Mouse (Mus musculus) embryonic facial prominence, embryonic 11.5 days (tissue): ENCODE results near the gene Gipr. TPM values are rescaled to one million over a fixed set of nuclear protein-coding genes. Genes with fewer than 3 reads are reported as not detected.
A peak's percentile ranks its signal among the peaks of the same experiment; 100 is the strongest.

Experiments
- ATAC-seq: fragments of 200-750 bp; cut with Nextera tagmentation; replicated peaks from 2 replicates; pipeline ENCODE4 v1.8.0; 2017; ENCODE audit warnings: low read depth; ENCODE audit not compliant: insufficient number of reproducible peaks, low FRiP score, low TSS enrichment
- DNase-seq: peaks from one replicate; pipeline ENCODE4 v3.0.0-alpha.2; 2015; ENCODE audit warnings: low spot score
- H3K27ac ChIP-seq: fragments of 300-500 bp; sonication (generic); replicated peaks from 2 replicates; pipeline ENCODE4 v1.5.1; 2014; ENCODE audit warnings: mild to moderate bottlenecking, low read depth, low read length, control low read depth
- H3K27me3 ChIP-seq: fragments of 300-500 bp; sonication (generic); 2 replicates; pipeline ENCODE4 v1.6.1; 2014; ENCODE audit warnings: mild to moderate bottlenecking, low read length, moderate library complexity, mixed read lengths; ENCODE audit not compliant: control insufficient read depth, insufficient read depth
- H3K36me3 ChIP-seq: fragments of 300-500 bp; sonication (generic); replicated peaks from 2 replicates; pipeline ENCODE4 v1.6.1; 2014; ENCODE audit warnings: low read depth, mild to moderate bottlenecking, low read length, moderate library complexity, mixed read lengths; ENCODE audit not compliant: control insufficient read depth, insufficient read depth
- H3K4me1 ChIP-seq: fragments of 300-500 bp; sonication (generic); 2 replicates; pipeline ENCODE4 v1.6.1; 2014; ENCODE audit warnings: low read length, mixed read lengths; ENCODE audit not compliant: control insufficient read depth, insufficient read depth
- H3K4me2 ChIP-seq: fragments of 300-500 bp; sonication (generic); 2 replicates; pipeline ENCODE4 v1.6.1; 2014; ENCODE audit warnings: low read depth, mild to moderate bottlenecking, control low read depth, low read length, moderate library complexity
- H3K4me3 ChIP-seq: fragments of 300-500 bp; sonication (generic); 2 replicates; pipeline ENCODE4 v1.5.1; 2014; ENCODE audit warnings: low read depth, low read length, control low read depth
- H3K9ac ChIP-seq: fragments of 300-500 bp; sonication (generic); replicated peaks from 2 replicates; pipeline ENCODE4 v1.6.1; 2014; ENCODE audit warnings: mild to moderate bottlenecking, control low read depth, low read length
- H3K9me3 ChIP-seq: fragments of 300-500 bp; sonication (generic); replicated peaks from 2 replicates; pipeline ENCODE4 v1.6.1; 2016; ENCODE audit warnings: mild to moderate bottlenecking, low read length, inconsistent platforms, mixed read lengths; ENCODE audit not compliant: control insufficient read depth
- WGBS: fragments of 180-500 bp; shearing (Covaris S2); extraction: QIAGEN DNeasy Blood & Tissue Kit; methylation state at CpG from one replicate; pipeline ENCODE4 v1.1.7; 2014; 5-methylcytosine and 5-hydroxymethylcytosine counted together
- polyA plus RNA-seq: library from polyadenylated mRNA; unstranded; fragments of >200 nt; fragmentation: Nextera tagmentation; extraction: Ambion mirVana; gene quantifications from 2 replicates; pipeline ENCODE4 v1.2.1, GENCODE M21; 2014

The Gipr gene
- polyA plus RNA-seq, 1 experiment from 2014 or later = 0.77 TPM

DNA sequence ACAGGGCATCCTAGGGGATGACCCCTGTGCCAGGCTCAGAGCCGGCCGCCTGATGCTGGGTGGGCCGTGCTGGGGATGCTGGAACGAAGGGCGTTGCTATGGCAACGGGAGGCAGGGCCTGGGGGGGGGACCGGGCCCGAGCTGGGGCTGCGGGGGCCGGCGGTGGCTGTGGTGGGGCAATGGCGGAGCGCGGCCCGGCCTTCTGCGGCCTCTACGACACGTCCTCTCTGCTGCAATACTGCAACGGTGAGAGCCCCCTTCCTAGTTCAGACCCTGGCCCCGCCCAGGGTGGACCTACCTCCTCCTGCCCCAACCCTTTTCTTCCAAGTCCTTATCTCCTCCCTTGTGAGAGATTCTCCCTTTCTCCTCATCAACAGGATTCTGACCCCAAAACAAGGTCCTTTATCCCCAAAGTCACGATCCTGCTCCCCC is 10.6 kb upstream of the Gipr start:
- Histone ChIP-seq H3K27ac (no peak overlapping the region), H3K4me3 (peak overlapping the region; percentile 33), H3K4me2 (peak overlapping the region; percentile 58), H3K36me3 (no peaks in the 10 kb centered on the region), H3K27me3 (peaks cover 47% of the 10 kb centered on the region), H3K4me1 (peaks cover 3% of the 10 kb centered on the region; the same call in 1 of the 2 replicates), H3K9ac (peak overlapping the region; percentile 39), H3K9me3 (no peaks in the 10 kb centered on the region)
- peak; percentile 11; the same call in 1 of the 2 replicates for ATAC-seq
- WGBS = 2% methylated on average over 20 of the region's 21 CpGs
- no peak for DNase-seq

- H3K36me3 ChIP-seq = no peaks in the 10 kb centered on the region
- peak; percentile 79 for ATAC-seq
- H3K9me3 ChIP-seq = no peaks in the 10 kb centered on the region
- no peak within 1 kb of the TSS for H3K27ac ChIP-seq
- peaks cover 47% of the 10 kb centered on the region for H3K27me3 ChIP-seq
- under 1% methylated on average over 30 of the region's 30 CpGs for WGBS
- H3K9ac ChIP-seq = peak within 1 kb of the TSS; percentile 39
- H3K4me1 ChIP-seq = peaks cover 3% of the 10 kb centered on the region; the same call in 1 of the 2 replicates
- peak within 1 kb of the TSS; percentile 58 for H3K4me2 ChIP-seq
- peak within 1 kb of the TSS; percentile 33 for H3K4me3 ChIP-seq
- peak; percentile 56 for DNase-seq
Measured at GRCm38 (mm10) chr7:19175708-19176515, 10.0 kb upstream of the Gipr start, which contains the start of gene Eml2. Eml2 (plus strand) TSS chr7:19176421.

DNA sequence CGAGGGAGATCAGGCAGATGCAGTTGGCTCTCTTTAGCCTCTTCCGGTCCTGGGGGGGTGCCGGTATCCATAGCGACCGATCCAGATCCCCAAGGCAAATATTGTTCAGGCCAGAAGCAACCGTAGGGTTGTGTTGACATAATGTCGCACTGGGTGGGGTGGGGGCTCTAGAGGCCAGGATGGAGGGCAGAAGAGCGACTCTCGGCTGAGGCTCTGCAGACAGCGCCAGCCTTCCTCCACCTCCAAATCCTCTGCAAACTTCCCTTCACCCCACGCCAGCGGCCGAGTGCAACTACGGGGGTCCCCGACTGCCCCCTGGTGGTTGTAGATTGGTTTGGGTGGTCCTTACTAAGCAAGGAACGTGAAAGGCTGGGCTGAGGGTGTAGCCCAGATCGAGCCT is 6.9 kb upstream of the Gipr start:
- H3K4me1 ChIP-seq = no peaks in the 10 kb centered on the region; the same call in 1 of the 2 replicates
- WGBS = 3% methylated on average over 17 of the region's 17 CpGs
- peak overlapping the region; percentile 60 for H3K4me2 ChIP-seq
- peak overlapping the region; percentile 45 for H3K9ac ChIP-seq
- DNase-seq (peak; percentile 94), ATAC-seq (peak; percentile 31; the same call in 1 of the 2 replicates)
- H3K36me3 ChIP-seq = no peaks in the 10 kb centered on the region
- no peak overlapping the region for H3K27ac ChIP-seq
- no peaks in the 10 kb centered on the region for H3K9me3 ChIP-seq
- peaks cover 23% of the 10 kb centered on the region for H3K27me3 ChIP-seq
- peak overlapping the region; percentile 17; the same call in 1 of the 2 replicates for H3K4me3 ChIP-seq

- no peak for ATAC-seq
Measured at GRCm38 (mm10) chr7:19171831-19172230, 5.9 kb upstream of the Gipr start.

GRCm38 (mm10) chr7:19170142-19170541 is 4.2 kb upstream of the Gipr start:
- Histone ChIP-seq H3K27ac (no peak overlapping the region), H3K36me3 (no peaks in the 10 kb centered on the region), H3K27me3 (no peaks in the 10 kb centered on the region), H3K9me3 (no peaks in the 10 kb centered on the region), H3K4me1 (no peaks in the 10 kb centered on the region; the same call in 1 of the 2 replicates), H3K4me3 (no peak overlapping the region), H3K4me2 (no peak overlapping the region), H3K9ac (no peak overlapping the region)
- DNase-seq (no peak), ATAC-seq (no peak)
- 67% methylated on average over 8 of the region's 8 CpGs for WGBS

More at GRCm38 (mm10) chr7:19171831-19172230, 5.9 kb upstream of the Gipr start:
- Histone ChIP-seq H3K4me2 (no peak overlapping the region), H3K9me3 (no peaks in the 10 kb centered on the region), H3K4me1 (no peaks in the 10 kb centered on the region; the same call in 1 of the 2 replicates), H3K27me3 (peaks cover 13% of the 10 kb centered on the region), H3K36me3 (no peaks in the 10 kb centered on the region), H3K4me3 (no peak overlapping the region), H3K27ac (no peak overlapping the region), H3K9ac (no peak overlapping the region)
- DNase-seq = no peak
- 45% methylated on average over 8 of the region's 8 CpGs for WGBS

GRCm38 (mm10) chr7:19169506-19169905 is 3.6 kb upstream of the Gipr start:
- Histone ChIP-seq H3K4me1 (no peaks in the 10 kb centered on the region; the same call in 1 of the 2 replicates), H3K4me3 (no peak overlapping the region), H3K4me2 (no peak overlapping the region), H3K27ac (no peak overlapping the region), H3K9ac (no peak overlapping the region), H3K27me3 (peaks cover 6% of the 10 kb centered on the region; the same call in 1 of the 2 replicates), H3K36me3 (no peaks in the 10 kb centered on the region), H3K9me3 (no peaks in the 10 kb centered on the region)
- ATAC-seq (no peak), DNase-seq (no peak)
- 68% methylated on average over 10 of the region's 10 CpGs for WGBS

DNA sequence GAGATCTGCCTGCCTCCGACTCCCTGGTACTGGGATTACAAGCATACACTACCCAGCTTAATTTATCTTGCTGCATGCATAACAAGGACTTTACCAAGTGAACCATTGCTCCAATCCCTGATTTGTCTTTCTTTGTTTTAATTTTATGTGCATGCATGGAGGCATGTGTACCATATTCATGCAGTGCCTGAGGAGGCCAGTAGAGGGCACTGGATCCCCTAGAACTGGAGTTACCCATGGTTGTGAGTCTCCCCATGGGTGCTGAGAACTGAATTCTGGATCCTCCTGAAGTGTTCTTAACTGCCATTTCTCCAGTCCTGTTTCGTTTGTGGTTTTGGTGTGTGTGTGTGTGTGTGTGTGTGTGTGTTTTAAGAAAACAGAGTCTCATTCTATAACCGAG is 1.1 kb upstream of the Gipr start:
- Histone ChIP-seq H3K4me3 (no peak overlapping the region), H3K27me3 (peaks cover 11% of the 10 kb centered on the region; the same call in 1 of the 2 replicates), H3K9me3 (no peaks in the 10 kb centered on the region), H3K36me3 (no peaks in the 10 kb centered on the region), H3K27ac (no peak overlapping the region), H3K4me2 (no peak overlapping the region), H3K9ac (no peak overlapping the region), H3K4me1 (no peaks in the 10 kb centered on the region)
- WGBS = 83% methylated on average over 3 of the region's 3 CpGs
- ATAC-seq = no peak
- DNase-seq = no peak

GRCm38 (mm10) chr7:19164978-19165377 is 949 bp downstream of the Gipr start:
- Histone ChIP-seq H3K4me3 (no peak overlapping the region), H3K4me1 (peaks cover 2% of the 10 kb centered on the region), H3K27me3 (peaks cover 12% of the 10 kb centered on the region; the same call in 1 of the 2 replicates), H3K9ac (no peak overlapping the region), H3K36me3 (no peaks in the 10 kb centered on the region), H3K9me3 (no peaks in the 10 kb centered on the region), H3K4me2 (peak overlapping the region; percentile 17; the same call in 1 of the 2 replicates), H3K27ac (no peak overlapping the region)
- no peak for ATAC-seq
- 1% methylated on average over 13 of the region's 13 CpGs for WGBS
- no peak for DNase-seq
